Mouse (Mus musculus): ENCODE measurements around the gene Ccnd2. TPM values are rescaled to one million over a fixed set of nuclear protein-coding genes. Genes with fewer than 3 reads are reported as not detected.

The Ccnd2 gene
- total RNA-seq, 2 experiments from 2014 or later, result 15.0 to 16.6 TPM

DNA sequence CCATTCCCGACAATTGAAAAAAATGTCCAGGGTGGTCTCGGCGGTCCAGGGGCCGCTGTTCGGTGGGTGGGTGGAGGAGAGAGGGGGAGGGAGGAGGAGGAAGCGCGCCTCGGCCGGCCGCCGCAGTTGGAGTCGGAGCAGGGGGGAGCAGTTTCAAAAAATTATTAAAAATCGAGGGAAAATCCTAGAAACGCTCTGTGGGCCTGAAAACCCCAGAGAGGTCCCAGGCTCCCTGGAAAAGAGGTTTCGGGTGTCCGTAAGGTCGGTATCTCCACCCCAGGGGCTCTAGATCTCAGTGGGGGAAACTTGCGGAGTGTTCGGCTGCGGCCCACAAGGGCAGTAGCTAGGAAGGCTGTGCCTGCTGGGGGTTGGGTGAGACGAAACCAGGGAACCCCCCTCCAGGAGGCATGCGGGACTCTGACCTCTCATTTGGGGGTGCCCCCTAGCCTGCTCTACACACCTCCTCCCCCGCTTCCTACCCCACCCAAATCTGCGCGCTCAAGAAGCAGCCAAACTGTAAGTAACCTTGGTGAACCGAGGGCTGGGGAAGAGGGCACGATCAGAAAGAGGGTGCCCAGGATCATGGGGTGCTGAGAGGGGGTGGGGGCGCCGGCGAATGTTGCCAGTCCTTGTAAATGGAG, 2.6 kb downstream of the Ccnd2 start:
- intact Hi-C loops (cut with DNase I), result loop anchor here (5.0 kb wide), 1 partner anchor 228 kb away; no protein-coding TSS in a partner anchor
- peak in 1 of 2 experiments; percentile 35 for DNase-seq

DNA sequence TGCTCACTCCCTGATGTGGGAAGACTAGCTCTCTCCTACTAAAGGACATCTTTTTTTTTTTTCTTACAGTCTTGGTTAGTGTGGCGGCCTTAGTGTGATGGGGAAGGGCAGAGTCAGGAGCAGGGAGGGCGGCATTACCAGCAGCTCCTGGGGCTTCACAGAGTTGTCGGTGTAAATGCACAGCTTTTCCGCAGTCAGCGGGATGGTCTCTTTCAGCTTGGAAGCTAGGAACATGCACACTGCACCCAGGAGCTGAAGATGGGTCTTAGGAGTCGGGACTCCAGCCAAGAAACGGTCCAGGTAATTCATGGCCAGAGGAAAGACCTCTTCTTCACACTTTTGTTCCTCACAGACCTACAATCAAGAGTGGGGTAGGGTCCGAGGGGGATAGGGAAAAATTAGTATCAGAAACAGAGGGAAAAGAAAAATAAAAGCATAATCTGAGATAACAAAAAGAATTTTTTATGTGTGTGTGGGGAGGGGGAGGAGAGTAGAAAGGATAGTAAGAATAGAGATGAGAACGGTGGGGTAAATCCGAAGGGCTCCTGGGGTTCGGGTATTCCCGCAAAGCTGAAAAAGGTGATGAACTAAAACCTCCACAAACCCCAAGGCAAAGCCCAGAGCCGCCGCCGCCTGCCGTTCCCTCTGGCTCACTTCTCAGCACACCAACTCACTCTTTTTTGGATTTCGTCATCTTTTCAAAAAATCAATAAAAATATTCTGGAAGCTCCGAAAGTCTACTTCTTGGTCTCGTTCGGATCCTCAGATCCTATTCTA, 3.3 kb downstream of the Ccnd2 start:
- no peak for DNase-seq
- intact Hi-C loops (cut with DNase I), result loop anchor here (5.0 kb wide), 1 partner anchor 229 kb away; no protein-coding TSS in a partner anchor

DNA sequence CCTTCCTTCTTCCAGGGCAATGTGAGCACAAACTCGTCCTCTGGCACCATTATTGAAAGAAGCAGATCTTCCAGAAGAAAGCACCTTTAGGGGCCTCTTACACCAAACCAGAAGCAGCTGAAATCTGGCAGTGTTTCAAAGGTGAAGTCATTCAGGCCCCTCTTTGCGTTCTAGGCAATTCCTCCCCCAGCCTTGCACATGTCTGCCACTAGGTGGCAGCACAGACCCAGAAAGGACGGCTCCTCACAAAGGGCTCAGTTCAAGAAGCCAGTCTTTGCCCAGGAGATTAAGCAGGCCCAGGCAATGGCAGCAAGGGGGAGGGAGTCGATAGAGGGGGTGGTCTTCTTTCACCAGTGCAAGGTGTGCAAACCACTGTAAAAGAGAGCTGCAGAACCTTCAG, 4.3 kb downstream of the Ccnd2 start:
- intact Hi-C loops (cut with DNase I), result loop anchor here (2.0 to 5.0 kb wide), 2 partner anchors 211 to 230 kb away; no protein-coding TSS in a partner anchor
- DNase-seq, result peak; percentile 70 to 75

DNA sequence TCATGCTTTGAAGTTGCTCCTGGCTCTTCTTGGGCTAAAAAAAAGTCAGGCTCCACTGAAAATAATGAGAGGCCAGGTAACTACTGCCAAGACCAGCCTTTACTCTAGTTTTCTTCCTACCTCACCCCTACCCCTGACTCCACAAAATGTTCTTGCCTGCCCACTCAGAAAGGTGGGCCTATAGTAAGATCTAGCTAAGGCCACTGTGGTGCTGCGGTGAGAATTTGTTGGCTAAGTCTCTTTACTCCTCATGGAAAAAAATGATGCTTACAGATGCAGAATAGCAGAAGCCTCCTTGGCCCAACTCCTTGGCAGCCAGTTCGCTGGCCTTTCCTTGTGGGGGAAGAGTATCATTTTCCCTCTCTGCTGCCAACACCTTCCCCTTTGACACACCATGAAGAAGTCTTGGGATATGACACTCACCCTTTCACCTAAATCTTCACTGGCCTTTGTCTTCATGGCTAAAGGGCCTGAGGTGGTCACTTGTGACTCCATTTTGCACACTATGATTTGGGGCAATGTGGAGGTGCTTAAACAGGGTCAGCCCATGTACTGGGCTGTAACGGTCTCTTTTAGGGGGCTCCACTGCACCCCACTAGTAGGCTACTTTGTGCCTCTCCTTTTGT, 5.6 kb downstream of the Ccnd2 start:
- intact Hi-C loops (cut with DNase I), result loop anchor here (2.0 to 5.0 kb wide), 2 partner anchors 212 to 231 kb away; no protein-coding TSS in a partner anchor
- DNase-seq, result no peak

DNA sequence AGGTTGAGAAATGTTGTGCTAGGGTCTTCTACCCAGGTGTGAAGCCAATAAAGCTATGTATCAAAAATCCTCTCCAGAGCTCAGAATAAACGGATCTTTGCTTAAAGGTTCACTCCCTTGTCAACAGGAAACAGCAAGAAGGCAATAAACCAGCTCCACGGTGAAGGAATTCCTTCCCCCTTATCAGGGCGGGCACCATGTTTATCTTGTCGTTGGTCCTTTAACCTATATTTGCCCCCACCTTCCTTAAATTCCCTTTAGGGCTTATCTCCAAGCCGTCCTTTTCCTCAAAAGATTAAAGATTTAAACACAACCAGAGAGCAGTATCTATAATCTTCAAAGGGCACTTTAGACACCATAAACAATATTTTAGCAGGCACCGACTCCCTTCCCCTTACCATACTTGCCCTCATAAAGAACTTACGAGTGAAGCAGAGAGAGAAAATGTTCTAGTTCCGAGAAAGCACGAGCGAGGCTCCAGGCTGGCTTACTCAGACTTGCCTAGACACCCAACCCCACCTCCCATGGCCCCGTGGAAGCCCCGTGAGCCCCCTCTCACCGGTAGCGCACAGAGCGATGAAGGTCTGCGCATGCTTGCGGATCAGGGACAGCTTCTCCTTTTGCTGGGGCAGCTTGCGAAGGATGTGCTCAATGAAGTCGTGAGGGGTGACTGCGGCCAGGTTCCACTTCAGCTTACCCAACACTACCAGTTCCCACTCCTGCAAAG, 6.4 kb downstream of the Ccnd2 start:
- intact Hi-C loops (cut with DNase I), result loop anchor here (2.0 to 5.0 kb wide), 2 partner anchors 213 to 232 kb away; no protein-coding TSS in a partner anchor
- DNase-seq, result no peak

DNA sequence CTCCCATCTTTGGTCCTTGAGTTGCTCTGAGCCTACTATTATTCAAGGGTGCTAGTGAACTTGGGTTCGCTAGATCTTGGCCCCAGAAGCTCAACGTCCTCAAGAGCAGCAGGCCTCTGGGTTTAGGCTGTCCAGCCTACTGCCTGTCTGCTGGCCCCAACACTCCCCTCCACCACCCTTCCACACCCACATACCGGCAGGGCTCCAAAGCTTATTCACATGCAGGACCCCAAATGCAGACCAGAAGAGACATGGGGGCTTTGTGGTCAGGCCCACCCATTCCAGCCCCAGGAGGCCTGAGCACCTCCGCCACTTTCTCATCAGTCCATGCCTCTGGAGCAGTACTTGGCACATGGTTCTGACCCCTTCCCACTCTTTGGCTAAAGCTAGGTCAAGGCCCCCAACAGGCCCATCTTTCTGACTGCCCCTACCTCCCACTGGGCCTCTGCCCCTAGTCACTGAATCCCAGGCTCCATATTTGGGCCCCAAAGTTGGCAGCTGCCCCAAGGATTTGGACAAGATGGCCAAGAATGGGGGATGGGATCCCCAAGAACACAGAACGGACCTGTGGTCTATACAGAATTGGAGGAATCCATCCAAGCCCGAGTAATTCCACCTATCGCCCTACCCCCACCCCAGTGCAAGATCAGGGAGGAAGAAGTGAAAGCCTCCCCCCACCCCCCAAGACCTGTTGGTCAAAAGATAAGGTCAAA, 8.3 kb downstream of the Ccnd2 start:
- DNase-seq, result no peak
- intact Hi-C loops (cut with DNase I), result loop anchor here (2.0 kb wide), 1 partner anchor 303 kb away; the partner anchor contains the start of gene Parp11

DNA sequence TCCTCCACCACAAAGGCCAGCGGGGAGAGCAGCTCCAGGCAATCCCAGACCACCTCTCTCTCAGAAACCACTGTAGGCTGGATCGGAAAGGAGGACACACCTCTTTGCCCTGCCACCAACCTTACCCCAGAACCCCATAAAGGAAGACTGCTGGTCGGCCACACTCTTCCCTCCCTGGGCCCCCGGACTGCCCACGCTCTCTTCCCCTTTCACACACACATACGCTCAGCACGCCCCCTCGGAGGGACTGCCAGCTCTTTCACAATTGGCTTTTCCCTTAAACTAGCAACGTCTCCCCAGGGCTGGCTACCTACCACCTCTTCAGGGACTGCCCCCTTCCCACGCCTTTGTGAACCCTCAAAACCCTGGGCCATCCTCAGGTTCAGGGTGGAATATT, 8.9 kb downstream of the Ccnd2 start:
- DNase-seq, result no peak
- intact Hi-C loops (cut with DNase I), result loop anchor here (2.0 kb wide), 1 partner anchor 304 kb away; the partner anchor contains the start of gene Parp11

DNA sequence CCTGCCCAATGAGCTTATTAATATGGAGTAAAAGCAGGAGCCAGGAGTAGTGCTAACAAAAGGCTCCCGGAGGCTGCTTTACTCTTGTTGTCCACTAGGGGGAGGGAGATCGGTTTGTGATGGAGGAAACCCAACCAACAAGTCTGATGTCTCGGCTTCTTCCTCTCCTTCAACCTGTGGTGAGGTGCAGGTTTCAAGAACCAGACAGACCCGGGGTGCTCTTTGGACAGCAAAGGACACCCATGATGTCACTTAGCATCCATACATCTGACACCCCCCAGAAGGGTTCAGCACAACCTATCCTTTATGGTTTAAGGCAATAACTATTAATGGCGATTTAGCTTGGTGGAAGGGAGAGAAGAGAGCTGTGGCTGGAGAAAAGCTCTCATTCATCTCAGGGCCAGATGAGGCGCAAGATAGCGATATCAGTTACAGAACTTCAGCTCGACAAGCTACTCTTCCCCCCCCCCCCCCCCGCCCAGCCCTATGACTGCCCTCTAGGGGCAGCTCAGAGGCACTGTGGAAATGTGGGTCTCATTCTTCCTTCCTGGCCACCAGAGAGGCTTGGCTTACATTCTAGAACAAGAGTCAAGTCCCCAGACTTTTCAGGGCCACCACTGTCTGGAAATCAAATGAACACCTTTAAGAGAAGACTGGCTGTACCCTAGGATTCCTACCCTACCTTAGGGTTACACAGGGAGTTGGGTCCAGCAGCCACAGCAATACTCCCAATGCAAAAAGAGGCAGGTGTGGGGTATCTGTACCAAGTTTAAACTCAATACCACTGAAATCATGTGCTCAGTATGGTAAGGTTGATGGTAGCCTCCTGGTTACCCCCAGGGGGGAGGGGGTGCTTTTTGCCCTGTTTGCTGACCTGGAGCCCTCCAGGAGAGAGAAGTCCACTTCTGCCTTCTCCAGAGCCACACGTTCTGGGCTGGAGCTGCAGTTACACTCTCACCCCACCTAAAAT, 9.6 kb downstream of the Ccnd2 start:
- no peak for DNase-seq

DNA sequence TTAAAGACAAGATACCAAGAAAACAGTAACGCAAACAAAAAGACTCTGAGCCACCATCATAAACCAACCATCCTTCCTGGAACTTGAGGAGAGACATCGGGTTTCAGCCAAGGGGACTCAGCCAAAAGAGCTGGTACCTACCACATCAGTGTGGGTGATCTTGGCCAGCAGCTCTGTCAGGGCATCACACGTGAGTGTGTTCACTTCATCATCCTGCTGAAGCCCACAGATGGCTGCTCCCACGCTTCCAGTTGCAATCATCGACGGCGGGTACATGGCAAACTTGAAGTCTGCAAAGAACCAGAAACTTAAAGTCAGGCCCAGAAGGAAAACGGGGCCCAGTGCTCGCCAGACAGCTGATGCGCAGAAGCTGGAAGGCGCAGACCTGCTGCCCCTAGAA, 13.0 kb downstream of the Ccnd2 start:
- no peak for DNase-seq
- intact Hi-C loops (cut with DNase I), result no loop called here

More for the DNA sequence above, 9.6 kb downstream of the Ccnd2 start:
- intact Hi-C loops (cut with DNase I), result loop anchor here (2.0 kb wide), 1 partner anchor 304 kb away; the partner anchor contains the start of gene Parp11

DNA sequence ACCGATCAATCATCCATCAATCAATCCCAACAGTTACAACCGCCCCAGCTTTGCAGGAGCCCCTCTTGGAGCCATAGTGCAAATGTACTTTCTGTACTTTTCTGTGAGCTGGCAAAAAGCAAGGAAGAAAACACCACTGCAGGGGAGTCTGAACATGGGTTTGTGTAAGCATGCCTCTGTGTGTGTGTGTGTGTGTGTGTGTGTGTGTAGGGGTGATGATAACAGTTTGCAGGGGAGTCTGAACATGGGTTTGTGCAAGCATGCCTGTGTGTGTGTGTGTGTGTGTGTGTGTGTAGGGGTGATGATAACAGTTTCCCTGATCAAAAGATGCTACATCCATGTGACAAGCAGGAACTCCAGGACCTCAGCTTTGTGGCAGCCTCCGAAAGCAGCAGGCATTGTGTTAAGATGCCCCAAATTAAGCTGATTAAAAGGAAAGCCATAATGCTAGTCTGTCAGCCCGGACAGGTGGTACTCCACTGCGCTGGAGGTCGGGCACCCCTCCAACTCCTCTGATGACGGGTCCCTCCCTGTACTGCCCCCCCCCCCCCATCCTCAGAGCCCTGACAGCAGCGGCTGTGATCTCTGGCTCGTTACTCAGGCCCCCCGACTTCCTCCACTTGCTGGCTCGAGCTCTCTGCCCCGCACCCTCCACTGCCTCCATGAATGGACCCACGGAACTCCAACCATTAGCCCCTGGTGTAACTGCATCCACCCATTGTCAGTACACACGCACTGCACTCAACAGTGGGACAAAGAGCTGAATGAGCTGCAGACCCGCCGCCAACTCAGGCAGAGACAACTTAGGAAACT, 18.4 kb downstream of the Ccnd2 start:
- no peak for DNase-seq
- intact Hi-C loops (cut with DNase I), result no loop called here

DNA sequence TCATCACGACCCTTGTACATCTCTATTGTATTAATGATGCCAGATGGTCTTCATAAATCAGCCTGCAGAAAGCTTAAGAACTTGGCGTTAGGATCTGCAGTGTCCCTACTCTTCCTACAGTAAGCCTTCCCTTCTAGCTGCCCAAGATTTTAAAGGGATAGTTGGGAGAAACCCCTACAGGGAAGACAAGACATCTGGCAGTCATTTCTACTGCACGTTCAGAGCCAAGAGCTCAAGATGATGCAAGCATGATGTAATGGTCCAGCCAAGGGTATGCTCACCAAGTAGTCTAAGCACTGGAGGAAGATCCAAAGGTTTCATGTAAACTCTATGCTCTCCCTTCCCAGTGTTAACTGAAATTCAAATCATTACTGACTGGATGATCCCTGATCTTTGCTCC, 19.3 kb downstream of the Ccnd2 start:
- intact Hi-C loops (cut with DNase I), result no loop called here
- DNase-seq, result no peak

DNA sequence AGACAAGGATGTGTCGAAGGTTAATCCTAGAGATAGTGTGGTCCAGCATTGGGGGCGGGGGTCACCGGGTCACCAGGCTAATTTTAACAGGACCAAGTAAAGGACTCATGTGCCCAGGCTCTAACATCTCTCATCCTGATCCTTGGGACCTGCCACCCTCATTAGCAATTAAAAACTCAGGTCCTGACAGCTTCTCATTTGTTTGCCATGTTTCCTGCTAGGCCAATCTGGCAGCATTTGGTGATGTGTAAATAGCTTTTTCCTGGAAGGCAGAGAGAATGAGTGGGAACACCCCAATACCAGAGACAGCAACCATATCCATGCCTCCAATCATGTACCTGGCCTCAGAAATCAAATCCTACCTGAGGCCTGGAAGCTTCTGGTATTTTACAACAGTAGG, 20.0 kb downstream of the Ccnd2 start:
- intact Hi-C loops (cut with DNase I), result no loop called here
- no peak for DNase-seq

DNA sequence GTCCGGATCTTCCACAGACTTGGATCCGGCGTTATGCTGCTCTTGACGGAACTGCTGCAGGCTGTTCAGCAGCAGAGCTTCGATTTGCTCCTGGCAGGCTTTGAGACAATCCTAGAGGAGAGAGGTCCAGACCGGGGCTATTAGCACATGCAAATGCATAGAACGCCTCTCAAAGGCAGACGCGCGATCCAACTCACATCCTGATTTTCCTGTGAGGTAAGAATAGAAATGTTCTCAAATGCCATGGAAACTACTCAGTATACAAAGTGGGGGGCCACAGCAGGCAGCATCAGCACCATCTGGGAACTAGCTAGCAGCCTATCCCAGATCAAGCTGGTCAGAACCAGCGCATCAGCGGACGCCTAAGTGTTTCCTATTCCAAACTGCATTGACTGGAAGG, 21.6 kb downstream of the Ccnd2 start:
- intact Hi-C loops (cut with DNase I), result no loop called here
- DNase-seq, result no peak

DNA sequence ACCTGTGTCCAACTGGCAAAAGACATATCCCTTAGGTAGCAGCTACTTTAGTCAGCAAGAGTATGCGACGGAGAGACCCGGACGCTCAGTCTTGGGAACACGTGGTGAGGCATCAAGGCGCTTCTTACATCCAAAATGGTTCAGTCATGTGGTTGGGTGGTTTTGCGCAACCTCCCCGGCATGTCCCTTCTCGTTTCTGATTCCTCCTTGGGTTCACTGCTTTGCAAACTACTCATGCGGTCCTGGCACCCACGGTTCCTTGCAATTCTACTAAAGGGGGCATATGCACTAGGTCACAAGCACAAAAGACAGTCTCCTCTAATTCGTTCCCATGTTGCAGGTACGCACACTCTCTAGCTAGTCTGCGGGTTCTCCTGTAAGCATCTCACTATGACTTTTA, 22.3 kb downstream of the Ccnd2 start:
- intact Hi-C loops (cut with DNase I), result no loop called here
- no peak for DNase-seq

DNA sequence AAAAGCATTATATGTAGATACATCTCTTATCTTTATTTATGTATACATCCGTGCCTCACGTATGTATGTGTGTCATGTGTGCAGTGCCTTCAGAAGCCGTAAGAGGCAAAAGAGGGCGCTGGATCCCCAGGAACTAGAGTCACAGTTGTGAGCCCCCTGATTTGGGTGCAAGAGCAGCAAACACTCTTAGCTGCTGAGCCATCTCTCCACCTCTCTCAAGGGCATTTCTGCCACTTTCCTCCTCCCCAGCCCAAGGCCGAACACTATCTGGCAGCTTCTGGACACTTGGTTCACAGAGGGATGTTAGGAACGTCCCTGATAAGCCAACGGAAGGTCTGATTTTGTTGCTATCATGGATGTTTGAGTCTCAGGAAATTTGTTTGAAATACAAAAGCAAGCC, 28.5 kb downstream of the Ccnd2 start:
- intact Hi-C loops (cut with DNase I), result loop anchor here (5.0 kb wide), 2 partner anchors 36 to 166 kb away; no protein-coding TSS in a partner anchor
- no peak for DNase-seq

DNA sequence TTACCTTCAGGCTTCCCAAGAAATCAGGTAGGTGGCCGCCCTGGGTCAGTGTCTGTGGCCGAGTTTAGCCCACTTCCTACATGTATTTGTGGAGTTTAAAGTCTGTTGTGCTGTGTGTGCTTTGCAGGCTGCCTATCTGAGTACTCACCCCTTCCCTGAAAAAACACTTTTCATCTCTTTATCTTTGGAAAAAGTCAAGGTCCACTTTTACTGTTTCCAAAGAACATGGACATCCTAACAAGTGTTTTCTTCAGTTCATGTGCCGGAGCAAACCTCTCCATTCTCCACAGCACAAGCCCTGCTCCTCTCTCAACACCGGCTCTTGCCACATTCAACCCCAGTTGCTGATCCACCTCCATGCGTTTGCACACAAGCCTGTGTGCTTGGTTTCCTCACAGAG, 29.0 kb downstream of the Ccnd2 start:
- intact Hi-C loops (cut with DNase I), result loop anchor here (5.0 kb wide), 2 partner anchors 36 to 166 kb away; no protein-coding TSS in a partner anchor
- DNase-seq, result no peak

DNA sequence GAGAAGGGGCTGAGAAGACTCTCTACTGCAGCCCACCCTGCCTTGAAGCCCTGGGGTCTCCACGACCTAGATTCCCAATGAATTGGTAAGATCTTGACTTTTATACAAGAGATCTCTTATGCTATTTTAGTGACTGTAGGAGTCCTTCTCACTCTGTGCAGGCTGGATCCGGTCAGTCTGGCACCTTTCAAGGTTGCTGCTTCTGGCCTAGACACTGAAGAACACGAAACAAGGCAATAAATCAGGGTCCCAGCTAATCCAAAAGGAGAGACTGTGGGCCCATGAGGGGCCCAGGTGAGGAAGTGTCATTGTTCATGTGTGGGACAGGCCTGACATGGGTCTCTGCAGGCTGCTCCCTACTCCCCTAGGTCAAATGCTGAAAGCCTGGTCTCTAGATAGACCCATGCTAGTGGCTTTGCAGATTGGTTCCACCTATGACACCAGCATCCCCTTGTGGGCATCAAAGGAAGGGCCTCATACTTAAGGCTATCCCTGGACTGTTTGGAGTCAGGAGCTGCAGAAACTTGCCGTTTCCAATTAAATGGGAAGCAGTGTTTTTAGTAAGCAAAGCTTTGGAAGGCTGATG, 29.7 kb downstream of the Ccnd2 start:
- intact Hi-C loops (cut with DNase I), result loop anchor here (5.0 kb wide), 2 partner anchors 35 to 165 kb away; no protein-coding TSS in a partner anchor
- DNase-seq, result no peak

Data from gastrocnemius, postnatal 36 days (tissue).